Mouse (Mus musculus) neural tube, embryonic 12.5 days (tissue): ENCODE data around the gene Cux2. TPM values are rescaled to one million over a fixed set of nuclear protein-coding genes. Genes with fewer than 3 reads are reported as not detected.
A peak's percentile ranks its signal among the peaks of the same experiment; 100 is the strongest.

Experiments
- ATAC-seq: fragments of 200-750 bp; cut with Nextera tagmentation; 2 replicates; pipeline ENCODE4 v1.8.0; 2017; ENCODE audit warnings: low read depth, mild to moderate bottlenecking, moderate TSS enrichment, moderate library complexity; ENCODE audit not compliant: low FRiP score
- H3K27ac ChIP-seq: fragments of 300-500 bp; sonication (generic); 2 replicates; pipeline ENCODE4 v1.5.1; 2016
- H3K27me3 ChIP-seq: fragments of 300-500 bp; sonication (generic); replicated peaks from 2 replicates; pipeline ENCODE4 v1.6.1; 2016; ENCODE audit warnings: mild to moderate bottlenecking
- H3K36me3 ChIP-seq: fragments of 300-500 bp; sonication (generic); 2 replicates; pipeline ENCODE4 v1.6.1; 2016; ENCODE audit warnings: mild to moderate bottlenecking
- H3K4me1 ChIP-seq: fragments of 300-500 bp; sonication (generic); 2 replicates; pipeline ENCODE4 v1.6.1; 2016
- H3K4me2 ChIP-seq: fragments of 300-500 bp; sonication (generic); replicated peaks from 2 replicates; pipeline ENCODE4 v1.6.1; 2016; ENCODE audit warnings: mild to moderate bottlenecking
- H3K4me3 ChIP-seq: fragments of 300-500 bp; sonication (generic); 2 replicates; pipeline ENCODE4 v1.5.1; 2016
- H3K9ac ChIP-seq: fragments of 300-500 bp; sonication (generic); 2 replicates; pipeline ENCODE4 v1.6.1; 2016; ENCODE audit warnings: mild to moderate bottlenecking
- H3K9me3 ChIP-seq: fragments of 300-500 bp; sonication (generic); 2 replicates; pipeline ENCODE4 v1.6.1; 2016; ENCODE audit warnings: mild to moderate bottlenecking
- WGBS: fragments of 180-500 bp; shearing (Covaris S2); methylation state at CpG from one replicate; pipeline ENCODE4 v1.1.7; 2016; 5-methylcytosine and 5-hydroxymethylcytosine counted together
- polyA plus RNA-seq: library from polyadenylated mRNA; unstranded; fragments of >200 nt; fragmentation: Nextera tagmentation; extraction: Ambion mirVana; gene quantifications from 2 replicates; pipeline ENCODE4 v1.2.1, GENCODE M21; 2016

Gene Cux2
- polyA plus RNA-seq, 1 experiment from 2014 or later = 24.2 TPM

DNA sequence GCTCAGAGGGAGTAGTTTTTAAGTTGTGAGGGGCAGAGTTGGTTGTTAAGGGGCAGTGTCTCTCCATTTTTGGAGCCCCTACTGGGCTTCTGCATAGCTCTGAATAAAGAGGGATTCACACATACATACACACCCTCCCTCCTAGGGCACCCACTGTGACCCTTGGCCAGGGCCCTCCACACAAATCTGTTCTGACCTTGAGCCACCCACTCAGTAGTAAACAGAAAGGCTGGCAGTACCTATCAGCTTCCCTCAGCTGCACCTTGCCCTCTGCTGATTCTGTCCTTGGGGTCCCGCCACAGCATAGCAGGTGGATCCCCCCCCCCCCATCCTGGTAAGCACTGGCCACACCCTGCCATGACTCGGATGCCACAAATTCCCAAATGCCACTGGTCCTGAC is 99.7 kb downstream of the Cux2 start:
- H3K36me3 ChIP-seq = no peaks in the 10 kb centered on the region
- no peak overlapping the region for H3K4me3 ChIP-seq
- no peak for ATAC-seq
- 80% methylated on average over 2 of the region's 2 CpGs for WGBS
- no peak overlapping the region for H3K9ac ChIP-seq
- no peaks in the 10 kb centered on the region for H3K9me3 ChIP-seq
- H3K27ac ChIP-seq = no peak overlapping the region
- H3K27me3 ChIP-seq = no peaks in the 10 kb centered on the region
- H3K4me2 ChIP-seq = no peak overlapping the region
- H3K4me1 ChIP-seq = peaks cover 51% of the 10 kb centered on the region

DNA sequence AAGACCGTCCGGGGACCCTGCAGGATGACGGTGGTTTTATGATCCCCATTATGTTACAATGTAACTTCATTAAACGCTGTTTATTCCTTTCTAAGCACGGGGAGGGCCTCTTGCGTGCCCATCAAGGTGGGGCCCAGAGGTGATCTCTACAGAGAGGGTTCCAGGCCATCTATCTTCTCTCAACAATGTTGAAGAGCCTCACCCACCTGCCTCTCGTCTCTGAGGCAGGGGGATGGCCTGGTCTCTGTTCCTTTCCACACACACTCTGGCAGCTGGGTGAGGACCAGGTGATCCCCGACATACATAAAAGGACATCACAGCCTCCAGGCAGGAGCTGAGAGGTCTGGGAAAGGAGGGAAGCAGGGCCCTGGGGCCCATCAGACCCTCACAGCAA is 100.9 kb downstream of the Cux2 start:
- Histone ChIP-seq H3K4me1 (peaks cover 49% of the 10 kb centered on the region), H3K27ac (peak overlapping the region; percentile 75), H3K4me3 (no peak overlapping the region), H3K36me3 (no peaks in the 10 kb centered on the region), H3K9ac (no peak overlapping the region), H3K4me2 (peak overlapping the region; percentile 63), H3K27me3 (no peaks in the 10 kb centered on the region), H3K9me3 (no peaks in the 10 kb centered on the region)
- ATAC-seq = peak; percentile 60; the same call in 1 of the 2 replicates
- 3% methylated on average over 8 of the region's 8 CpGs for WGBS

DNA sequence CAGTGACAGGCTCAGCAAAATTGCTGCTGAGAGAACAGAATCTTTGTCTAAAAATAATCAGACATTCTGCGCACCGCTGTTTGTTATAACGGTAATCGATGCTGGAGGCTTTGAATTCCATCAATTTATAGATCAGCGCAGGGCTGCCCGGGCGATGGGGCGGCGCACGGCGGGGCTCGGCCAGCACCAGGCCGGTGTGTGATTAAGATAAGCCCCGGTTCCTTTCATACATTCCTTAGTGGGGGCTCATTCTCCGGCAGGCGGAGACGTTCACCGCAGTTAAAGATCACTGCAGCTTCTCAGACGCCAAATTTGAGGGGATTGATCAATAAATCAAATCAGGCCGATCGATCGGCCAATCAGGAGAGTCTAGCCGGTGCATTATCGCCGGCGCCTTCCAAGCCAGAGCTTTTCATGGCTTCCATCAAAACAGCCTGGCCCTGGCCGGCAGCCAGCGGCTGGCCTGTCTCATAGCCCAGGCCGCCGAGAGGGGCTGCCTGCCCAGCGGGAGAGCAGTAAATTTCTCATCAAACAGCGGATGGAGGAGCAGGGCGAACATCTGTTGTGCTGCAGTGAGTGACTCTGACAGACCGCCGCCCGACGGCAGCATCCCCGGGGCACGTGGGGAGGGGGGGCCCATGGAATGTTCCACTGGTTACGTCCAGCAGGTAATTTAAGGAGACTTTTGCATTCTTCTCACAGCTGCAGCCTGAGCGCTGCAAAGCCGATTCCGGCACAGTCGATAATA is 101.4 kb downstream of the Cux2 start:
- WGBS = 2% methylated on average over 44 of the region's 44 CpGs
- no peaks in the 10 kb centered on the region for H3K9me3 ChIP-seq
- peak overlapping the region; percentile 33; the same call in 1 of the 2 replicates for H3K9ac ChIP-seq
- peak; percentile 74 for ATAC-seq
- peaks cover 49% of the 10 kb centered on the region for H3K4me1 ChIP-seq
- peak overlapping the region; percentile 63 for H3K4me2 ChIP-seq
- H3K27me3 ChIP-seq = no peaks in the 10 kb centered on the region
- H3K27ac ChIP-seq = peak overlapping the region; percentile 75
- H3K36me3 ChIP-seq = no peaks in the 10 kb centered on the region
- H3K4me3 ChIP-seq = peak overlapping the region; percentile 16

DNA sequence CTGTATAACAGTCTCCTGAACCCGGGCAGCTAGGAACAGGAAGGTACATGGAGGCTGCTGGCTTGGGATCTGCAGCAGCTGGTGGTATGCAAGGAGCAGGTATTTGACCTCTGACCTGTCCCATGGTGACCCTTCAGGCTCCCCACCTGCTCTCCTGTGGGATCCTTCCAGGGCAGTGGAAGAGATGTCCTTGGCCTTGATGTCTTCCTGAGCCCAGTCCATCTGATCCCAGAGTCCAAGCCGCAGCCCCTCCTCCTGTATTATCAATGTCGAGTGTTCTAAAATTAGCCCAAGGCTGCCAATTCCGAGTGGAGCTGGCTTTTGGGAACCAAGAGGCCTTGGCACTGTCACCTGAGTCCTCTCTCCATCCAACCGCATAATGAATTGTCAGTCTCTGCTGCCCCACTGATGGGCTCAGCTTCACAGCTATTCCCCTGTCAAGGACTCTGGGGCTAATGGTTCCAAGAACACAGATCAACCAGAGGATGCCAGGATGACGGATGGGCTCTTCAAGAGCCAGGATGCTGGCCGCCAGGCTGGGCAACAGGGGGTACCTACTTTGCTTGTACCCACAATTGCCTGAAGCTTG is 103.2 kb downstream of the Cux2 start:
- Histone ChIP-seq H3K9me3 (no peaks in the 10 kb centered on the region), H3K36me3 (no peaks in the 10 kb centered on the region), H3K4me2 (no peak overlapping the region), H3K4me1 (peaks cover 49% of the 10 kb centered on the region), H3K27ac (peak overlapping the region; percentile 20; the same call in 1 of the 2 replicates), H3K9ac (no peak overlapping the region), H3K4me3 (no peak overlapping the region), H3K27me3 (0 out of 2 replicates have a peak, but pooled peaks cover 5% of the 10 kb centered on the region)
- WGBS = 73% methylated on average over 7 of the region's 7 CpGs
- ATAC-seq = no peak

DNA sequence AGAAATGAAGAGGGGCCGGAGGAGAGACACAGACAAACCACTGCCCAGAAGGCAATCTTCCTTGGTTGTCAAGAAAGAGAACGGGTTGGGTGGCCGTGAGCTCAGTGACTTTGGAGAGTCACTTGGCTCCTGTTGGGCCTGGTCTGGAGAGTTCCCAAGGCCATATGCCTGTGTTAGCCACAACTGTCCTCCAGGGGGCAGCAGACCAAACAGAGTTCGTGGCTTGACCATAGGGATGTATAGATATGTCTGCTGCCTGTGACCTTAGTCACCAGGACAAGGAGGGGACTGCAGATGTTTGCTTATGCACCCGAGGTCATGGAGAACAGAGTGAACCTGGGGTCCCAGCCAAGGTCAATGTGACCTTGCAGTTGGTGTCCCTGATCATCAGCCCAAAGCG is 104.1 kb downstream of the Cux2 start:
- H3K27ac ChIP-seq = no peak overlapping the region

DNA sequence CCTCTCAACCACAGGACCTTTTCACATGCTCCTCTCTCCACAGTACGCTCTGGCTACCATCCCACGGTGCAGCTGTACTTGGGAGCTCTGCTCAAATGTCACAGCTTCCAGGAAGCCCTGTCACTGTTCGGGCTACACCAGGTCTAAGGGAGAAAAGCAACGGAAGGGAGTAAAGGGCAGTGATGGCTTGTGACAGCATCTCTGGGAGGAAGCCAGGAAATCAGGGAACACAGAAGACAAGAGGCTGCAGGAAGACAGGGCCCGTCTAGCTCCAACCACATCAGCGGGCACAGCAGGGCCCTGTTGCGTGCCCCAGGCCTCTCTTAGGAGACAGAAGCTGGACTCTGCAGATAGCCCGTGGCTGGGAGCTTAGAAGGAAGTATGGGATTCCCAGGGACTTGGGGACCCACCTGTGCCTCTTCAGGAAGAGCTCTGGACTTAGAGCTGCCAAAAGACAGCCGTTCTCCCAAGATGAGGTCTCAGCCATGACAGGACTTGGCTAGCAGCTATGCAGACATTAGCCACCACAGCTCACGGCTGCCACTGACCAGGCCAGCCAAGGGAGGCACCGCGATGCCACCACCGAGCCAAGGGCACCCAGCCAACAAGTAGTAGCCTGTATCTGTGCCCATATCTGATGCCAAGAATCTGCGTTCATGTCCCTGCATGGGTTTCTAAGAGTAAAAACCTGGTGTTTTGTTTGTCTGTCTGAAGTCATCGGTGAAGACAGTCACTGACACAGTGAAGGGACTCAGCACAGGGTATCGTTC is 105.7 kb downstream of the Cux2 start:
- Histone ChIP-seq H3K4me3 (no peak overlapping the region), H3K36me3 (no peaks in the 10 kb centered on the region), H3K4me1 (peaks cover 37% of the 10 kb centered on the region), H3K9me3 (no peaks in the 10 kb centered on the region), H3K27me3 (0 out of 2 replicates have a peak, but pooled peaks cover 5% of the 10 kb centered on the region), H3K27ac (no peak overlapping the region), H3K4me2 (no peak overlapping the region), H3K9ac (no peak overlapping the region)
- ATAC-seq = no peak
- 93% methylated on average over 16 of the region's 16 CpGs for WGBS

More for the DNA sequence above, 104.1 kb downstream of the Cux2 start:
- Histone ChIP-seq H3K4me2 (no peak overlapping the region), H3K4me1 (peaks cover 42% of the 10 kb centered on the region), H3K9ac (no peak overlapping the region), H3K36me3 (no peaks in the 10 kb centered on the region), H3K27me3 (0 out of 2 replicates have a peak, but pooled peaks cover 5% of the 10 kb centered on the region), H3K9me3 (no peaks in the 10 kb centered on the region), H3K4me3 (no peak overlapping the region)
- WGBS = 49% methylated on average over 6 of the region's 6 CpGs
- no peak for ATAC-seq

DNA sequence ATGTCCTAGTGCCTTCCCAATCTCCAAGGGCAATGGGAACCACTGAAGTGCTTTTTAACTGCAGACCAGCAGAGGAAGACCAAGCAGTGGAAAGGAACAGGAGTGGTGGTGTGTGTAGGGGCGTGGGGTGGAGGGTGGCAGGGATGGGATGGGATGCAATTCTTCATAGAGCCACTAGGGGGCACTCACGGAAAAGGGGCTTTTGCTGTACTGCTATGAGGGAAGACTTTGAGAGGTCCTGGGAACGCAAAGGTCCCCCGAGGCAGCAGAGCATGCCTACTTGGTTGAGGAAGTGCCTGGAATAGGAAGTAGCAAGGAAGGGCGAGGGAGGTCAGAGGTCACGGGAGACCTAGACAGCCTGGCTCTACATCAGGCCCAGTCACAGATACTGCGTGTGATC is 106.4 kb downstream of the Cux2 start:
- no peaks in the 10 kb centered on the region for H3K36me3 ChIP-seq
- H3K9me3 ChIP-seq = no peaks in the 10 kb centered on the region
- 55% methylated on average over 7 of the region's 7 CpGs for WGBS
- H3K4me2 ChIP-seq = no peak overlapping the region
- peaks cover 37% of the 10 kb centered on the region for H3K4me1 ChIP-seq
- H3K27ac ChIP-seq = no peak overlapping the region
- H3K27me3 ChIP-seq = 0 out of 2 replicates have a peak, but pooled peaks cover 5% of the 10 kb centered on the region
- no peak overlapping the region for H3K9ac ChIP-seq
- no peak for ATAC-seq
- no peak overlapping the region for H3K4me3 ChIP-seq

DNA sequence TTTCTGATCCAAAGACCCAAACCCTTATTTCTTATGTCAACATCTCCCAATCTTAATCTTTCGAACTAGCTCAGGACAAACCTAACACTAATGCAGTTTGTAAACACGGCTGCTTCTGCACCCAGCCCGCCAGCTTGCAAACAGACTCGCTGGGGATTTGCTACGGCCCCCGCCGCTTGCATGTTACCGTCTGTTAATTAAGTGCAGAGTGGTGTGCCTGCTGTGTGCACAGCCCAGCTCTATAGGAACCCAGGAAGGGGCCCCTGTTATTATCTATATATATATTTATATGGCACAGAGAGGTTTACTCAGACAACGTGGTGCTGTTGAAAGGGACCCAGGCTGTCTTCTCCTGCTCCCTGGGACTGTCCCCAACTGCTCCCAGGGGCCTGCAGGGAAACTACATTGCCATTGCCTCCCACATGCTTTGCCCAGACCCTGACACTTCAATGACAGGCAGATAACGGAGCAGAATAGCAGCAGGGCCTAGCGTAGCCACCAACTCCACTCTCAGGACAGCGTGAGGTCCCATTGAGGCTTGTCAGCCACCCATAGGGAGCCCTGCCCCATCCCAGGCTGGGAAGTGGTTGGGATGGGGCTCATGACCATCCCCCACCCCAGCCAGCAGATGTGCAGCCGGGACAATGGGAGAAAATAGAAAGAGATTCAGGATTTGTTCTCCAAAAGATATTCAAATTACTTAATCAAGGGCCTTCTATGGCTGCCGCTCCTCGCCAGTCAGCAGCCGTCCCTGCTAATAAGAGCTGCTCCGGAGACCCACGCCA is 111.6 kb downstream of the Cux2 start:
- no peaks in the 10 kb centered on the region for H3K9me3 ChIP-seq
- peak overlapping the region; percentile 26; the same call in 1 of the 2 replicates for H3K4me2 ChIP-seq
- H3K4me1 ChIP-seq = peaks cover 54% of the 10 kb centered on the region
- 33% methylated on average over 18 of the region's 18 CpGs for WGBS
- ATAC-seq = peak; percentile 49; the same call in 1 of the 2 replicates
- no peaks in the 10 kb centered on the region for H3K36me3 ChIP-seq
- peak overlapping the region; percentile 35; the same call in 1 of the 2 replicates for H3K9ac ChIP-seq
- no peak overlapping the region for H3K4me3 ChIP-seq
- 0 out of 2 replicates have a peak, but pooled peaks cover 5% of the 10 kb centered on the region for H3K27me3 ChIP-seq
- peak overlapping the region; percentile 17; the same call in 1 of the 2 replicates for H3K27ac ChIP-seq

DNA sequence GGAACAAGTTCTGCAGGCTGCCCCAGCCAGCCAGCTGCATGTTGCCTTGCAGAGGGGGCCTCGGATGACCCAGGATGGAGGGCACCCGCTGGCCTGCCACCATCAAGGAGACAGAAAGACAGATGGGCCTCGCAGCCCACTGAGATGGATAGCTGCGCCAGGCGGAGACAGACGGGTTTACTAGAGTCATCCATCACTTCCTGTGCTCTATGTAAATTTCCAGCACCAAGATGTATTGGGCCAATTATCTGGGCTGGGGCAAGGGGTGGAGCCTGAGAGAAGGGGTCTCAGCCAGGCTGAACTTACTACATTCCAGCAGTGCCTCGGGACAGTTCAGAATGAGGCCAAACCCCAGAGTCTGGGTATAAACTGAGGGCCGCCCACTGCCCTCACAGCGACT is 119.6 kb downstream of the Cux2 start:
- H3K36me3 ChIP-seq = no peaks in the 10 kb centered on the region
- ATAC-seq = peak; percentile 22; the same call in 1 of the 2 replicates
- H3K27ac ChIP-seq = peak overlapping the region; percentile 20; the same call in 1 of the 2 replicates
- peaks cover 69% of the 10 kb centered on the region for H3K4me1 ChIP-seq
- H3K9me3 ChIP-seq = no peaks in the 10 kb centered on the region
- 6% methylated on average over 9 of the region's 9 CpGs for WGBS
- no peak overlapping the region; the same call in 1 of the 2 replicates for H3K4me2 ChIP-seq
- H3K4me3 ChIP-seq = no peak overlapping the region
- H3K9ac ChIP-seq = no peak overlapping the region
- H3K27me3 ChIP-seq = peaks cover 3% of the 10 kb centered on the region

DNA sequence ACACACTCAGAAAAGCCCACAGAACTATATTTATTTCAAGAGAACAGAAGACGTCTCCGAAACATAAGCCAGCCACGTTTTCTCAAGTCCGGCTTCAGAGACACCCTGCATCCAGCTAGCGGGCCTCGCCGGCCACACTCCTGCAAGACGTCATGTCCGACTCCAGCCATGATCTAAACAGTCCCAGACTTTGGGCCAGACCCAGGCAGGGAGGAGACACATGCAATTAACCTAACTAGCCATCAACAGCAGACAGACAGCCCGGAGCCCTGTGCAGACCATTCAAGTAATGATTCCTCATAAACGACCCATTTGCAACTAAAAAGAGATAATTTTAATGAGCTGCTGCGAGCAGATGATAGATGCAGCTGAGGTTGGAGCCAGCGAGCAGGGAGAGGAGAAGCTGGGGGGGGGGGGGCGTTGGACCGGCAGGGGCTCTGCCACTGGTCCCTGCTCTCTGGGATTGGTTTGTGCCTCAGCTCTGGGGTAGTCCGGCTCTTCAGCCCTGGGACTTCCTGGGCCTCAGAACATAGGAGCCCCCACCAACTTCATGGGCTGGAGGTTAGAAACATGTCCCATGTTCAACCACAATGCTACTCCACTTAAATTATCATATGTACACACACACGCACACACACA is 121.4 kb downstream of the Cux2 start:
- peak overlapping the region; percentile 12; the same call in 1 of the 2 replicates for H3K4me2 ChIP-seq
- no peak overlapping the region; the same call in 1 of the 2 replicates for H3K27ac ChIP-seq
- H3K4me3 ChIP-seq = no peak overlapping the region
- H3K27me3 ChIP-seq = peaks cover 12% of the 10 kb centered on the region
- 36% methylated on average over 15 of the region's 17 CpGs for WGBS
- no peaks in the 10 kb centered on the region for H3K9me3 ChIP-seq
- peaks cover 75% of the 10 kb centered on the region for H3K4me1 ChIP-seq
- no peaks in the 10 kb centered on the region for H3K36me3 ChIP-seq
- ATAC-seq = no peak
- no peak overlapping the region for H3K9ac ChIP-seq

DNA sequence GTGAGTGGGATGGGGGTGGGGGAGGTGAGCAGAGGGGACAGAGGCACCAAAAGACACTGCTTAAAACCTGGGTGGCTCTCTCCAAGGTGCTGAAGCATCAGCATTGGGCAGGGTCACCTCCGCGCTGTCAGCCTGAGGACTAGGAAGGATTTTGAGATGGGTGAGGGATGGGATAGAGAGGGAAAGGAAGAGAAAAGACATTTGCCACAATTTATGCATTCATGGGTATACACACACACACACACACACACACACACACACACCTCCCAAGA is 123.4 kb downstream of the Cux2 start:
- Histone ChIP-seq H3K36me3 (no peaks in the 10 kb centered on the region), H3K9me3 (no peaks in the 10 kb centered on the region), H3K4me2 (peak overlapping the region; percentile 51), H3K4me1 (peaks cover 75% of the 10 kb centered on the region), H3K4me3 (no peak overlapping the region), H3K9ac (no peak overlapping the region), H3K27me3 (peaks cover 21% of the 10 kb centered on the region), H3K27ac (no peak overlapping the region; the same call in 1 of the 2 replicates)
- WGBS = 0% methylated on average over 2 of the region's 2 CpGs
- ATAC-seq = no peak
